Mouse (Mus musculus) spleen, postnatal 10 days (tissue): ENCODE results near the gene Palm.
"Not testable (repeated sequence)": the region's sequence is repeated elsewhere in the genome, so short reads cannot be mapped to it uniquely, and the experiment has no call there.

Experiments
- DNase-seq, 2 experiments: peaks; one replicate each; pipeline ENCODE4 v3.0.0; 2021 to 2022; ENCODE audit warnings: low spot score in 2 of 2

Gene Palm

DNA sequence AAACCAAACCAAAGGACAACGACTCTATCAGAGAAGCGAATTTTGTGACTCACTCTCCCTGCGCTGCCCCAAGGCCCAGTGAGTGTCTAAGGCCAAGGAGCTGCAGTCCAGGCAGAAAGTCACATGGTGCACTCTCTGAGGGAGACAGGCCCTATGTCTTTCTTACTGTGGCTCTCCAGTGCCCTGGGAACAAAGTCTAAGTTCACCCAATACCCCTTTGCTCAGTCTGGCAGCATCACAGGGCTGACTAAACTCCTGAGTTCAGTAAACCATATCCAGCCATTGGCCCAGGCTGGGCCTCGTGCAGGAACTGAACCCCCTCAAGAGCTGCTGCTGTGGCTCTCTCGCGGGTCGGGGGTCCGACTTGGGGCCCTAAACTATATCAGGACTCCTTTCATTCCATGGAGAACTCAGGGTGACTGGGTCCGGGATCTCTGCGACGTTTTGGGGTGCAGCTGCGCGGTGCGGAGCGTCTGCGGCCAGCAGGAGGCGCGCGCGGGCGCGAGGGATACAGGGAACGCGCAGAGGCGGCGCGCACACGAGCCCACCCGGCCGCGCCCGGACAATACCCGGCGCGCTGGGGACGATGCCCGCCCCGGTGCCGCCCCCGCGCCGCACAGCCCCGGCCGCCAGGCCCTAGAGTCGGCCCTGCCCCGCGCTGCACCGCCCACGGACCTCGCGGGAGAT, at the start of gene Palm:
TSS of gene Palm (plus strand) at position 522 of the 687 bp plus-strand sequence.
- peak; percentile 83 to 89 for DNase-seq

DNA sequence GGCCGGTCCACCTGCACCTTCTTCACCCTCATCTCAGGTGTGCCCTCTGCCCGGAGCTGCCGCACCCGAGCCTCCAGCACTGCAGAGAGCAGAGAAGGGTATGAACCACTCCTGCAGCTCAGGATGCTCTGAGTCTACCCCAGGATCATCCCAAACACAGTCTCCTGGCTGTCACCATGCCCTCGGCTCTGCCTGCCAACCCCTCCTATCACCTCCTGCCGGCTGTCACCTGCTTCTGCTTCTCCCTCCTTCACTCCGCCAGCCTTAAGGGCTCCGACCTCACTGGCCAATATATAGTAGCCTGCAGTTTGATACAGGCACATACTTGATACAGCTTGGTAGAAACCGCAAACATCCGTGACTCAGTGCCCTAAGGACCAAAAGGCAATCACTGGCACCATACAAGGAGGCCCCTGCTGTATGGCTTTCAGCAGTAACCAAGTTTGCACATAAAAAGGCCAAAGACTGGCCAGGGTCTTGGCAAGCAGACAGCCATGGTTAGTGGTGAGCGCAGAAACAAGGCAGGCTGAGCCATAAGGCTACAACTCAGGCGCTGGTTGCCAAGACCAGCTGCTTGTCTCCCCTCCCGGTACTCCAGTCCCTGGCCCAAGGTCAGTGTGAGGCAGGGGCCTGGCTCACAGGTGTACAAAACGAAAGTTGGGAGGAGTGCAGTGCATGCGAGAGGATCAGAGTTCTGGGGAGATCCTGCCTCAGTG, 49.6 kb upstream of the Palm start:
- no peak for DNase-seq

DNA sequence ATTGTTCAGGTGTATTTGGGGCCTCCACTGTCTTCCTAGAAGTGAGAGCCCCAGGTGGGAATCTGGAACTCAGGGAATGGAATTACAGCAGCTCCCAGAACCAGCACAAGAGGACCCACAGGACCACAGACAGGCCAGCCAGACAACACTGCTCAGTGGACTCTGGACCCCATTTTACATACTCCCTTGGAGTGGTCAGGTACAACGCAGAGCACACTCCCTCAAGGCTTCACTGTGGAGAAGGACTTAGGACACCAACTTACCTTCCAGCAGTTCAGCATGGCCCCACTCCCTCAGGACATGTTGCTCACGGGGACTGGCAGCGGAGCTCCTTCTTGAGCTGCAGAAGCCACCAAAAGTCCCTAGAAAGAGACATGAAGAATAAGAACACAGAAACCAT, 48.0 kb upstream of the Palm start:
- no peak for DNase-seq

DNA sequence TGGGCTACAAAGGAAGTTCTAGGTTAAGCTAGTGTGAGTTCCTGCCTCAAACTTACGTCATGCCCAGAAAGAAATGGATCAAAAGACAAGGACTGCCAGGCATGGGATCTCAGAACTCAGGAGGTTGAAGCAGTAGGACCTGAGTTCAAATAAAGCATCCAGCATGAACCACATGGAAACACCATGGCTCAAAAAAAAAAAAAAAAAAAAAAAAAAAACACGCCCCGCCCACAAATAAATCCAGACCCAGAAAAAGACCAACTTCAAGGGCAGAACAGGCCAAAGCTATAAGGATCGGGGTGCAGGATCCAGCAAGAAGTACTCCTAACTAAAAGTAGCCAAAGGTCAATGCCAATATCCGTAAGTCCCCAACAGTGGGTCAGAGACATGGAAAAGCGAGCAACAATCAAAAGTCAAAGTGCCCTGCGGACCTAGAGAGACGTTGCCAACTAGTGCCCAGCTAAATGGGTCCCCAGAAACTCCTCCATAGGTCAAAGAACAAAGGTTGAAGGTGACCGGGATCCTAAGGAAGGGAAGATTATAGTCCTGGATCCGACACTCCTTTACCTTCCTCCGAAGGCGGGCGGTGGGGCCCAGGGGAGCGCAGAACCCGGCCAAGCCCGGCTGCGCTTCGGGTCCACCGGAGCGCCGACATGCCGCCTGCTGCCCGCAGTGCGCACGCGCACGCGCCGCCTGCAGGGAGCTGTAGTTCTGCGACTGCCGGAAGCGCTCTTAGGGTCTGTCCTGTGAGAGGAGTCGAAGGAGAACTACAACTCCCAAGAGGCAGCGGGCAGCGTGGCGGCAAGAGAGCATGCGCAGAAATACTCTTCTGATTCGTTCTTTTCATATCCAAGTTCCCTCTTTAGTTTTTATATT, 47.2 kb upstream of the Palm start, which contains the start of gene Polrmt:
TSS of gene Polrmt (minus strand) at position 684 of the 876 bp plus-strand sequence.
- DNase-seq = peak; percentile 89 to 95

DNA sequence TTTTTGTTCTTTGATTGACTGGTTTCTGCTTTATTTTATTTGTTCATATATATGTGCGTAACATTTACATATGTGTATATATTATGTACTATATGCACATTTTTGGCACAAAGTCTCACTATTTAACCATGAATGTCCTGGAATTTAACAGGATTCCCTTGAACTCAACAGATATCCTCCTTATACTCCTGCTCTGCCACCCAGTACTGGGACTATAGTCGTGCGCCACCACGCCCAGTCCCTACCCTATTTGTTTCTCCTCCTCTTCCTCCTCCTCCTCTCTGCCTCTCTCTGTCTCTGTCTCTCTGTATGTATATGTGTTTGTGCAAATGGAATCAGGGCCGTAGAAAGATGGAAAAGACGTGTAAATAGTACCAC, 46.6 kb upstream of the Palm start:
- DNase-seq = no peak

DNA sequence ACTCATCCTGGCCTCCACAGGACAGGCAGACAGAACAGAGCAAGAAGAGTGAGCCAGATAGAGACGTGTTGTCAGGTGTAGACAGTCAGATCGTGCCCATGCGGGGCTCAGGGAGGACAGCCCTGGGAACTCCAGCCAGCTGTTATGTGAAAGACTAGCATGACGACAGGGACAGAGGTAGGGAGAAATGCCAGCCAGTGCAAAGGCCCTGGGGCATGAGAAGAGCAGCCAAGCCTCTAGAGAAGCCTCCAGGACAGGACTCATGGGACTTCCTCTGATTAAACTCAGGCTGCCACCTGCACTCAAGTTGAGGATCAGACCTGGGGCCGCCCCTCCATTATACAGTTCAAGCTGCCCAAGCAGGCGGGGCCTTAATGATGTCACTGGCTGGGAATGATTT, 44.9 kb upstream of the Palm start:
- DNase-seq = no peak

DNA sequence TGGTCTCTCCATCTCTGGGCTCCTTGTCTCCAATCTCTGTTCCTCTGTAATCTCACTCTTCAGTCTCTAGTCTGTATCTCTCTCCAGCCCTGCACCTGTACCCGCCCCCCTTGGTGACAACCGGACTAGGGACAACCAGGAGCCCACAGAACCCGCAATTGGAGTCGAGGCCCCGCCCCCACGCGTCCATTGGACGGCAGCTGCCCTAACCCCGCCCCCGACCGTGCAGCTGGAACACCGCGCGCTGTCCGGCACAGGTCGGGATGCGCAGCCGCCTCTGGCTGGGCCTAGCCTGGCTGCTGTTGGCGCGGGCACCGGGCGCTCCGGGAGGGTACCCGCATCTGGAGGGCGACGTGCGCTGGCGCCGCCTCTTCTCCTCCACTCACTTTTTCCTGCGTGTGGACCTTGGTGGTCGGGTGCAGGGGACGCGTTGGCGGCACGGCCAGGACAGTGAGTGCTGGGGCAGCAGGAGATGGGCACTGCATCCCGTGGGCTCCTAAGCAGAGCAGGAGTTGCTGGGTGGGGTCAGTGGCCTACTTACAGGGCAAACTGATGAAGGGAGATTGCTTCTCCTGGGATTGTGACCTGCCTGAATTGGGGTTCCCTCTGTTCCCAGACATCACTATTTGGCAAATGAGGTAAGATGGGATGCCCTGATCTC, 38.4 kb upstream of the Palm start, which contains the start of gene Fgf22:
TSS of gene Fgf22 (plus strand) at position 221 of the 661 bp plus-strand sequence.
- DNase-seq = peak in 1 of 2 experiments; percentile 72

DNA sequence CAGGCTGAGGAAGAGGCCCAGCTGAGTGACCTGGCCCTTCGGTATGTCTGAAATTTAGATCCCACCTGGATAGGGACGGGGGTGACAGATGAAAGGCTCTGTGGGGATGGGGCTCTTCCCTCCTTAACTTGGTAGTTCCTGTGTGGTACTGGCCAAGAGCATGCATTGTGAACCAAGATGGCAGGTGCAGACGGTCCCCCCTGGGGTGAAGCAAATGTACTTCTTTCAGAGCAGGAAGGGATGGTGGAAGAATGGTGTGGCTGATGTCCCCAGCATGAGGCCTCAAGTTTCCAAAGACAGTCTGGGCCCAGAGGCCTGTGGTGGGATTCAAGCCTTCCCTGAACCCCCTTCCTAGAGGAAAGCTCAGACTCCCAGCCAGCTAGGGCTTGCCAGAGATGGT, 37.5 kb upstream of the Palm start:
- no peak for DNase-seq

DNA sequence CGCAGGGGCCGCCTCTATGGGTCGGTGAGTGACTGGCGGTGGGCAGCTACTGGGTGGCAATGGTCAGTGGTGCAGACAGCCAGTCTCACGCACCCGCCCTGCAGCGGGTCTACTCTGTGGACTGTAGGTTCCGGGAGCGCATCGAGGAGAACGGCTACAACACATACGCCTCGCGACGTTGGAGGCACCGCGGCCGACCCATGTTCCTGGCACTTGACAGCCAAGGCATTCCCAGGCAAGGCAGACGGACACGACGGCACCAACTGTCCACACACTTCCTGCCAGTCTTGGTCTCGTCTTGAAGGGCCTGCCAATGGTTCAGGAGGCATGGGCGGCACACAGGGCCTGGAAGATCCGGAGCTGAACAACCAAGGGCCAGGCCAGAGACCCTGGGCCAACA, 36.7 kb upstream of the Palm start:
- DNase-seq = no peak

DNA sequence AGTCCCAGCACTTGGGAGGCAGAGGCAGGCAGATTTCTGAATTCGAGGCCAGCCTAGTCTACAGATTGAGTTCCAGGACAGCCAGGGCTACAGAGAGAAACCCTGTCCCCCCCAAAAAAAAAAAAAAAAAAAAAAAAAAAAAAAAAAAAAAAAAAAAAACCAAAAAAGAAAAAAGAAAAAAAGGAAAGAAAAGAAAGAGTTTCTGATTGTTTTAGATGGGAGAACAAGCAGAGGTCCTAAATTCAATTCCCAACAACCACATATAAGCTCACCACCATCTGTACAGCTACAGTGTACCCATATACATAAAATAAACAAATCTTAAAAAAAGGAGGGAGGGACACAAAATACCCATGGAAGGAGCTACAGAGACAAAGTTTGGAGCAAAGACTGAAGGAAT, 33.7 kb upstream of the Palm start:
- not testable (repeated sequence) for DNase-seq

DNA sequence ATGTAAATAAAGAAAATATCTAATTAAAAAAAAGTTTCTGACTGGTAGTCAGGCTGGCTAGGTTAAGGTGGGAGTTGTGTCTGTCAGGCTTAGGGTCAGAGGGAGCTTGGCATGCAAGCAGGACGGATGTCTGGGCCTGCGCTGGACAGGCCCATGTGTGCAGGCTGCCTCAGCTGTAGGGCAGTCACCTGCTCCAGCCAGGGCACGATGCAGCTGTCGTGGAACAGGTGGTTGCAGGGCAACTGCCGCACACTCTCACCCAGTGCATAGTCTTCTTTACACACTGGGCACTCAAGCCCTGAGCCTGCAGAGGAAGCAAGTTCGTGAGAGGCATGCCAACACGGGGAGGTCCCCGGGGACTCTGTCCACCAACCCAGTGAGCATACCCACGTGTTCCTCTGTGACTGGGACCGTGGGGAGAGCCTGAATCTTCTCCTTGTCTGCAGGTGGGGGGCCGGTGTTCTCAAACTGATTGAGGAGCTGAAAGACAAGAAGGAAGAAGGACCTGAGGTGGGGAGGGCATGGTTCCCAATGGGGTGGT, 32.7 kb upstream of the Palm start:
- DNase-seq = no peak

DNA sequence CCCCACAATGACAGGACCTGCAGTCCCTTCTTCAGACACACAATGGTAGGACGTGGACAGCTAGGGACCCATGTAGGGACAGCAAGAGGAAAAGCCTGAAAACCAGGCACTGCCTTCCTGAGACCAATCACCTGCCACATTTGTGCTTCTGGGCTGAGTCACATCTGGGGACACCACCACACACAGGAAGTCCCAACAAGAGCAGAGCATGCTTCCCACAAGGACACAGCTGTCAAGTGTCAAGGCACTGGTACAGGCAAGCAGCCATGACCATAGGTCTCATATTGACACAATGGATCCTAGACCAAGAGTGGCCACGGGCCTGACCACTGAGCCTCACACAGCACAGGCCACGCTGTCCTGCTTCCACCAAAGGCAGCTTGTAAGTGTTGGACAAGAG, 30.5 kb upstream of the Palm start:
- DNase-seq = no peak

DNA sequence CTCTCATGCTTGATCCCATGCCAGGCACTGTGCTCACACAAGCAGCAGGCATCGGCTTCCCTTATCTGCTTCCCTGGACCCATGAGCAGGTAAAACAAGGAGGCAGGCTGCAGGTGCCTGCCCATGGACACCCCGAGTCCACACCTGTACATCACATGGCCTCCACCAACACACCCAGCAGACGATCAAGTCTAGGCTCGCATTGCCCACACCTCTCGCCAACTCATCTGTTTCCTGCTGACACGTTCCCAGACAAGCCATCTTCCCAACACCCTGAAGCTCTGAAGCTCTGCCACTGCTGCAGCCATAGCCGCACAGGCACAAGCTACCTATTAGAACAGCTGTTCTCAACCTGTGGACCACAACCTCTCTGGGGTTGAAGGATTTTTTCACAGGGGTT, 29.1 kb upstream of the Palm start:
- DNase-seq = no peak

DNA sequence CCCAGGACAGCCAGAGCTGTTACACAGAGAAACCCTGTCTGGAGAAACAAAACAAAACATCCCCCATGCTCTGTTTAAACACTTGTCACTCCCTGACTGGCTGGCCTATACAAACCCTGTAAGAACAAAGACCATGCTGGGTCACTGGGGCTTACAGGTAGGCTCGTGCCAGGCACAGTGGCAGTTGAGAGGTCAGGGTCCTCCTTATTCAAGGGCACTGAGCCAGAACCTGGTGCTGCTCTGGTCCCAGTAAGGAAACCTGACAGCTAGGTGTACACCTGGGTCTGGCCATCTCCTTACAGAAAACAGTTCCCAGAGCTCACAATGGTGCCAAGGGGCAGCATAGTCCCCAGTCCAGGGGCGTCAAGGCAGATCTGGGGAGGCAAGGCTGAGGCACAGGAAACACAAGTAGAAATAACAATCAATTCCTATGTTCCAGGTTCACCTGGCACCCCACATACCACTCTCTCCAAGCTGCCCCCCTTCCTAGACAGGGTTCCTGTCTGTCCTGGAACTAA, 28.1 kb upstream of the Palm start:
- no peak for DNase-seq

DNA sequence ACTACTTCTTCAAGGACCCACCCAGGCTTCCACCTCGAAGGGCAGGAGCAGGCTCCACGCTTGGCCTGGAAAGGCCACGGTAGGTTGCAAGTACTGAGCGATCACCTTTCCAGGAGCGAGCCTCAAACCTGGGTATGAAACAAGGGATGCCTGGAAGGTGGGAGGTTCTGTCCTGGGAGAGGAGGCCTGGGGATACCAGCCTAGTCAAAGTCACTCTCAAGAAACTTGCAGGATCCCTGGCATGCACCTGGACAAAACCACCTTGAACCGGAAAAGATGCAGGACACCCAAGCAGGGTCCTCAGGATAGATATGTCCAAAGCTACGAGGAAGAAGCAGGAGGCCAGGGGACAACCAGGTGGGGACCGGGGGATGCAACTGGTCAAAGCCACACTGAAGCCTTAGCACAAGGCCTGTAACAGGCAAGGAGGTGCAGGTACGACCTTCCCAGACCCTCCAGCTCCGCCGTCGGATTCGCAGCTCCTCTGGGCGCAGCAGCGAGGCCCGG, 27.3 kb upstream of the Palm start:
- no peak for DNase-seq

DNA sequence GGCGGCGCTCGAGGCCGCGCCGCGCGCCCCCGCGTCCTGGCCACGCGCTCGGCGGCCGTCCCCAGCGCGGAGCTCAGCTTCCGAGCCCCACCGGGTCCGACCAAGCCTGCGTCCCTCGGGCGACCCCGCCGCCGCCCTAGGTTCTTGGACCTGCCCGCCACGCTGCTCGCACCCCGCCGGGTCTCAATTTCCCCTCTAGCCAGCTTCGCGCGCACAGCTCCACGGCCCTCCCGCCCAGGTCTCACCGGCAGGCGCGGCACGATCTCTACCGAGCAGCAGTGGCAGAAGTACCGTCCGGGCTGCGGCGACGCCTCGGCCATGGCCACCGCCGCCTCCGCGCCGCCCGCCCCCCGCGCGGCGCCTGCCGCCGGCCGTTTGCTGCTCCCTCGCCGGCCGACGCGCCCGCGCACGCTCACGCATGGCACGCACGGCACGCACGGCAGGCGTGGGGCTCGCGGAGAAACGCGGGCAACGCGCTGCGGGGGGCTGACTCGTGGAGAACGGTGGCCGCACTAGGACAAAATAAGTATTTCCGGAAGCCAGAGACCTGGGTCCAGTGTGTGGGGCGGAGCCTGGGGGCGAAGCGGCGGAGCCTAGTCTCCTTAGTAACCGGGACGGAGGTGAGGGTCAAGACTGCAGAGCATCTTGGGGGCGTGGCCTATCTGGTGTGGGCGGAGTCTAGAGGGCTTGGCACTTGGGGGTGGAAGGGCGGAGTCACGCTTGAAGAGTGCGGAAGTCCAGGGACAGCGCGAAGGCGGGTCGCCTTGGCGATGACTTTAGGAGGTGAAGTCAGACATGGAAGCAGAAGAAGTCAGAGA, 26.7 kb upstream of the Palm start, which contains the start of gene Rnf126:
TSS of gene Rnf126 (minus strand) at position 445 of the 818 bp plus-strand sequence.
- DNase-seq = peak; percentile 100

DNA sequence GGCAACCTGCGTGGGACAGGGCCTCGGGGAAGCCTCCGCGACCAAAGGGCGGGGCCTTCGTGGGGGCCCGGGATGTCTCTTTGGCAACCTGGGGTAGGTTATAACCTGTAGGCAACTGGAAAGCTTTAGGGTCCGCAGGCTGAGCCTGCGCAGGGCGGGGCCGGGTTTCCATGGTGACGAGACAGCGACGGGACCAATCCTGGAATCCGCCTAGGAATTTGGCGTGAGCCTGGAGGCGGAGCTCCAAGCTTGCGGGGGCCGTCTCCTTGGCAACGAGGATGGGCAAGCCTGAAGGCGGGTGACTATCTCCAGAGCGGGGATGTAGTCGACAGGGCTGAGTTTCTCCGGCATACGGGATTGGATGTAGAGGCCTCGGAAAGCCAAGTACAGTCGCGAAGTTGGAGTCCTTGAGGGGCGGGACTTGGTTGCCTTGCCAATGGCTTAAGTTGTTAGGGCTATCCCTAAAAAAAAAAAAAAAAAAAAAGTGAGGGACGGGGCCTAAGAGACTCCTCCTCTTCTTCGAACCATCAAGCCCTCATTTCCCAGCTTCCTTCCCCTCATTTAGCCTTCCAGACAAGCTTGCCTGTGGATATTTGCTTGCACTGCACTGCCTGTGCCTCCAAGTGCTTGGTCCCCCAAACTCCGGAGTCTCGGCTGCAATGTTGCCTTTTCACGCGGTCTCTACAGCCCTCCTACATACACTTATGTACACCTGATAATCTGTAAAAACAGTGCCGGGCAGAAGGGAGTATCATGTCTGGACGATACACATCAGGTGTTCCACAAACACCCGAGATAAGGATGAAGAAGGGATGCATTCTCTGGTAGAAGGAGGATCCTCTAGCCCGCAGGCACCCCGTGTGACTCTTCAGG, 25.8 kb upstream of the Palm start:
- DNase-seq = peak; percentile 72 to 85

DNA sequence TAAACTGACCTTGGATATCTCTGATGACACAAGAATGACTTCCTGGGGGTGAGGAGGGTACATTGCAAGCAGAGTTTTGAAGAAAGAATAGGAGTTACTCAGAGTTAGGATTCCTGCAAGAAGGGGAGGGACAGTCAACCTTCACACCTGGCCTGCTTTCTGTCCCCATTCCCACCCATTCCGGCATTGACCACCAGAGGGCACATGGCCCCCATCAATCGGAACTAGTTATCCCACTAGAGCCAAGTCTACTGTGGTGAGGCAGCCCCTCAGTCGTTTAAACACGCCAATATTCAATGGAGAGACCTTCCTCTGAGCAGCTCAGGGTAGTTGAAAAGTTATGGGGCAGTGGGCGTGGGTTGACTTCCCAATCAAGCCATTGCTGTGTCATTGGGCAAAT, 25.0 kb upstream of the Palm start:
- DNase-seq = peak; percentile 62 to 80

DNA sequence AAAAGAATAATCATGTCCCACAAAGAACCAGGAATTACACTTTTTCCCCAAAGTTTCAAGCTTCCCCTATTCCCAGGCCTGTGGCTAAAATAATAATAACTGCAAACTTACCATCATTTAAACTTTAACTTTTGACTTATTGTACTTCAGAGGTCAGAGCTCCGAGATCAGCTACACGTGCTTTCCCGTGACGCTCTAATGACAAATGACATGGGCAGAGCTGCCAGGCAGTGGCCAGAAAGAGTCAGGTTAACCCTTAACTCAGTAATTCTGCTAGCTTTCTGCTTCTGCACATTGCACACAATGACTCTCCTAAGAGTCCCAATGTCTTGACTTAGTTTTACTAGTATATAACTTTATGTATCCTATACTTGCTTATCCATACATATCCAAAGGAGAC, 24.0 kb upstream of the Palm start:
- no peak for DNase-seq
